Mouse (Mus musculus) splenic B cell, adult 2 months (primary cell): Measurements from ENCODE around the gene Clpb.

Experiments used
- DNase-seq: peaks from one replicate; pipeline ENCODE4 v3.0.0-alpha.2; 2011; ENCODE audit warnings: low read depth, low spot score
- H3K27me3 ChIP-seq: 2 replicates; pipeline ENCODE4 v1.6.1; 2012; ENCODE audit warnings: mild to moderate bottlenecking, low read length, moderate library complexity, mixed read lengths; ENCODE audit not compliant: control insufficient read depth, poor library complexity, insufficient read depth, severe bottlenecking
- H3K36me3 ChIP-seq: 2 replicates; pipeline ENCODE4 v1.6.1; 2012; ENCODE audit warnings: mild to moderate bottlenecking, low read length, moderate library complexity, mixed read lengths; ENCODE audit not compliant: control insufficient read depth, poor library complexity, insufficient read depth, severe bottlenecking

Gene Clpb

DNA sequence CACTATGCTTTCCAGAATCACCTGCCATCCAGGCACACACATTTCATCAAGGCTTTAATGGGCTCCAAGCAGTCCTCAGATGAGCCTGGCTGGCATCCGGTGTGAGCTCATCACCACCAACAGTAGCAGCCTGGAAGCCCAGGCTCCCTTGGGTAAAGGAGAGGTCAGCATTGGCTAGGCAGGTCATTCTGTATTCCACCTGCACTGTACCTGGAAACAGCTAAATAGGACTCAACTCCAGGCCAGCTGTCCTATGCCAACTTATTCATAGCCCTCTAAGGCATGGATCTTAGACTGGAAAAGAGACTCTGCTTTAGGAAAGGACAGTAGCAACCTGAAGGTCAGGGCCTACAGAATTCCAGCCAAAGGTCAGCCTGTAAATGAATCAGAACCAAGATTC lies 68.7 kb downstream of the Clpb start:
- no peaks in the 10 kb centered on the region for H3K36me3 ChIP-seq
- H3K27me3 ChIP-seq = no peaks in the 10 kb centered on the region
- DNase-seq = no peak

DNA sequence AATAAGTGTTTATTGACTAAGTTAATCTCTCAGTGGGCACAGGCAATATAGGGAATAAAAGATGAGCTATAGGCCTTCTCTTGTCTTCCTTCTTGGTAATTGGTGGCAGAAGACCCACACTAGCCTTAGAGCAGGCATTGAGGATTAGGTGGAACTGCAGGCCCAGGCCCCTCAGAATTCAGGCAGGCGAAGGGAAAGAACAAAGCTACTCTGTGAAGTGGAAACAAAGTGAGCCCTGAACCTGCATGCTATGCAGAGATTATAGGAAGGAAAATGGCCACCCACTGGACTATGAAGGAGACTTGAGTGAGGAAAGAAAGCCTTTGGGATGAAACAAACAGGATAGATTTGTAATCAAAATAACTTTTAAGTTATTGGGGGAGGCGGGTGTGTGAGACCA lies 69.6 kb downstream of the Clpb start:
- Histone ChIP-seq H3K36me3 (no peaks in the 10 kb centered on the region), H3K27me3 (no peaks in the 10 kb centered on the region)
- no peak for DNase-seq

DNA sequence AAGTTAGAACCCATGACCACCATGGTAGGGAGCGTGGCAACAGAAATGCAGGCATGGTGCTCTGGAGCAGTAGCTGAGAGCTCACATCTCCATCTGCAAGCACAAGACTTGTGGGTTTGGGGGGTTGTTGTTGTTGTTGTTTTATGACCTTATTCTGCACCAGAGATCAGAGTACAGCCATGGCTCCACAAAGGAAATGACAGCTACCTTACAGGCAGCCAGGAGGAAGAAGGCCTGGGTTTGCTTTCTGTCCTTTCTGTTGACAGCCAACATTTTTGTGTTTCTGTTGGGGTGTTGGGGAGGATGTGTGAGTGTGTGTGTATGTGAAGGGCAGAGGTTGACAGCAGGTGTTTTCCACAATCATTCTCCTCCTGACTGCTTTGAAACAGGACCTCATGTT lies 71.9 kb downstream of the Clpb start:
- no peak for DNase-seq
- H3K27me3 ChIP-seq = no peaks in the 10 kb centered on the region

DNA sequence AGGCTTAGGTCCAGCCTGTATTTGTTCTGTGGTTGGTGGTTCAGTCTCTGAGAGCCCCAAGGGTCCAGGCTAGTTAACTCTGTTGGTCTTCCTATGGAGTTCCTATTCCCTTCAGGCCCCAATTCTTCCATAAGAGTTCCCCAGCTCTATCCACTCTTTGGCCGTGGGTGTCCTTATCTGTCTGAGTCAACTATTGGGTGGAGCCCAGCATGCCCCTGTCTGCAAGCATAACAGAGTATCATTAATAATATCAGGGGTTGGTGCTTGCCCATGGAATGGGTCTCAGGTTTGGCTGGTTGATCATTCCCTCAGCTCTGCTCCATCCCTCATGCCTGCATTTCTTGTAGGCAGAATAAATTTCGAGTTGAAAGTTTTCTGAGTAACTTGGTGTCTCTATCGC lies 74.3 kb downstream of the Clpb start:
- Histone ChIP-seq H3K27me3 (no peaks in the 10 kb centered on the region), H3K36me3 (no peaks in the 10 kb centered on the region)
- DNase-seq = no peak

More for the DNA sequence above, 71.9 kb downstream of the Clpb start:
- no peaks in the 10 kb centered on the region for H3K36me3 ChIP-seq

DNA sequence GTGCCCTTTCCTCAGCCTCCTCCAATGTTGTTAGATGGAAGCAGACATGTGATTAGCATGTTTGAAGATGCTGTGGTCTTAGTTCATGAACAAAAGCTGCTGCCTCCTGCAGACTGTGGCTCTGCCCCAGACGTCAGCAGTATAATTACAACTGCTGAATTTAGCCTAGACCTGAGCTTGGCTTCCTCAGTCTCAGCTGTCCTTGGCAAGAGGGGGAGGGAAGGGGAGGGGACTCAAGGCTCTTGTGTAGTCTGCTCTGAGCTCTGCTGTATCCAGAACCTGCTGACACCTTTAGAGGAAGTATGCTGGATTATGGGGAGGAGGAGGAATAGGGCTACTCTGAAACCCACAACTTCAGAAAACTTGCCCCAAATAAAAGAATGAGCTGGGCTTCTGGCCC lies 76.2 kb downstream of the Clpb start:
- DNase-seq = no peak
- Histone ChIP-seq H3K27me3 (no peaks in the 10 kb centered on the region), H3K36me3 (no peaks in the 10 kb centered on the region)

DNA sequence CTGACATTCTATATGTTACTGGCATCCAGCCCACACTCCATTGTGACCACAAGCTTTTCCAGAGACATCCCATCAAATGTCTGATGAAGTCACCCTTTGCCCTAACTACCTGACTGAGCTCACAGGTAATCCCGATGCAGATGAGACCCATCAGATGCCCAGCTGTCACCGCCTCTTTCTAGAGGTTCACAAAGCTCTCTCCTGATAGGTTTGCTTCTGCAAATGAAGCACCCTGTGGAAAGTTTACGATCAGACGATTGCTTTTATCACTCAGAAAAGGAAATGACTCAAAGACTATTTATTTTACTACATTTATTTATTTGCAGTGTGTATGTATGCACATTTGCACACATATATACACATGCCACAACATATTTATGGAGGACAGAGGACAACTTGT lies 80.1 kb downstream of the Clpb start:
- DNase-seq = no peak
- Histone ChIP-seq H3K27me3 (no peaks in the 10 kb centered on the region), H3K36me3 (no peaks in the 10 kb centered on the region)

DNA sequence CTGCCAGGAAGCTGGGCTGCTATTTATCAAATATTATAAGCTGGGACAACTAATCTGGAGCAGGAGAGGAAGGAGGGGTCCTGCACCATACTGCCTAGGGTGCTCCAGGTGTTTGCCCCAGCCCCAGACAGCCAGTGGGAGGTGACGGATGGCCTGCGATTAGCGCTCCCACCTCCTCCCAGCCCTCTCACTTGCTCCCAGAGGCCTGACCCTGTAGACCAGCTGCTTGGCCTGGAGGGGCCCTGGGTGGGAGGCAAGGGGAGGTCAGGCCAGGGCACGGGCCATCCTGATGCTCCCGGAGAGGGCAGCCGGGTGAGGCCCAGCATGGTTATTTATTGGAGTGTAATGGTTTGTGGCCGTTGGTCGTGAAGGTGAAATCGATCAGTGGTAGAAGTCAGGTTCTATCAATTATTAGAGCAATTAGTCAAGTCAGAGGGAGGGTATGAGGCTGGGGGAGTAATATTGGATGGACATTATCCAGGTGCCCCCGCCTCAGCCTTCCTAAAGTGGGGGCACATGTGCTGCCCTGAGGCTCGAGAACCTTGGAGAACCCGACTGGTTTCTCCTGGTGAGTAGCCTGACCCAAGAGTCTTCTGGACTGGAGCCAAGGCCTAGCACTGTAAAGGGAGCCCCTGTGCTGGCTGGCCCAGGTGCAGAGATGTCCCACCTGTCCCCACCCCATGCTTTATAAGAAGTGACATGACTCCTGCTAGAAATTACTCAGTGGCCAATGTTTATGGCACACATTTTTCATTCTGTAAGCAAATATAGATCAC lies 83.3 kb downstream of the Clpb start:
- no peak for DNase-seq
- Histone ChIP-seq H3K27me3 (no peaks in the 10 kb centered on the region), H3K36me3 (no peaks in the 10 kb centered on the region)

DNA sequence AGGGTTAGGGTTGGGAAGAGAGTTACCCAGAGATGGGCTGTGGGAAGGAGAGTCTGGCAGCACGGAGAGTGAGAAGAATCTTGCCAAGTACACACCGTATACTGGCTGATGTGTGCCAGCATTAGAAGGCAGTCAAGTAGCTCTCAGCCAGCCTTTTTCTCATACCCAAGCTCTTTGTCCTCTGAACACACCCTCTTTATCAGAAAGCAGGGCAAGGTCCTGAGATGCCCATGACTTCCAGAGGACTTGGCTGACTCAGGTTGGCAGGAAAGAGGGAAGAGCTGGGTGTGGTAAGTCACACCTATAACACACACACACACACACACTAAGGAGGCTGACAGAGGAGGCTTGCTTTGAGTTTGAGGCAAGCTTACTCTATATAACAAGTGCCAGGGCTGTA lies 86.8 kb downstream of the Clpb start:
- no peak for DNase-seq
- no peaks in the 10 kb centered on the region for H3K36me3 ChIP-seq
- H3K27me3 ChIP-seq = no peaks in the 10 kb centered on the region

DNA sequence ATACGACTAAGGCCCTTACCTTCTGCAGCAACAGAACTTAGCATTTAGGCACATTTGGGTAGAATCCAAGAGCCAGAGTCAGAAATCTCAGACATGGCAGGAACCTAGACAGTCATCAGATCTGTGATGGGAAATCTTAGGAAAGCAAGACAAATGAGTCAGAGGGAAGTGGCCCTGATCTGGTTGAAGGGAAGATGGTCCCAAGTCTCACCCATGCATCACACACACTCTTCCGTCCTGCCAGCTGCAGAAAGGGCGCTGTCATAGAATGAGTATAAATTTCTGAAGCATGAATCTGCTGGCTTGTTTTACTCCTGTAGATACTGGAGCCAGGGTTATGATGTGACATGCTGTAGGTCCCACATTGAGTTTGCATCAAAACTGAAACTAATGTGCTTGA lies 88.9 kb downstream of the Clpb start:
- Histone ChIP-seq H3K27me3 (no peaks in the 10 kb centered on the region), H3K36me3 (no peaks in the 10 kb centered on the region)
- DNase-seq = no peak

DNA sequence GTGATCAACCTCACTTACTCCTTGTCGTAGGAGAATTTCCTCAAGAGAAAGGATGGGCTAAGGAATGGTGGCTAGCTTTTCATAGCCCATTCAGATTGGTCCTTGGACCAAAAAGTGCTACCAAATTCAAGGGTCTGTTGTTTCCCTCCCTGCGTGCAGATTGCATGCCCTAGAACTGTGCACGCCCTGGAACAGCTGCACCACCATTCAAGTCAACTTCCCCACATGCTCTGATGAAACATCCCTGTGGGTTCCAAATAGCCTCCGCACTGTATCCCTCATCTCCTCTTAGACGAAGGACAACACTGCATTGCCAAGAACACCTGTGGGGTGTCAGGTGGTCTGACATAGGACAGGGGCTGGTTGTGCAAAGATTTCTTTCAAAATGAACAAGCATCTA lies 90.1 kb downstream of the Clpb start:
- Histone ChIP-seq H3K36me3 (no peaks in the 10 kb centered on the region), H3K27me3 (no peaks in the 10 kb centered on the region)
- no peak for DNase-seq

DNA sequence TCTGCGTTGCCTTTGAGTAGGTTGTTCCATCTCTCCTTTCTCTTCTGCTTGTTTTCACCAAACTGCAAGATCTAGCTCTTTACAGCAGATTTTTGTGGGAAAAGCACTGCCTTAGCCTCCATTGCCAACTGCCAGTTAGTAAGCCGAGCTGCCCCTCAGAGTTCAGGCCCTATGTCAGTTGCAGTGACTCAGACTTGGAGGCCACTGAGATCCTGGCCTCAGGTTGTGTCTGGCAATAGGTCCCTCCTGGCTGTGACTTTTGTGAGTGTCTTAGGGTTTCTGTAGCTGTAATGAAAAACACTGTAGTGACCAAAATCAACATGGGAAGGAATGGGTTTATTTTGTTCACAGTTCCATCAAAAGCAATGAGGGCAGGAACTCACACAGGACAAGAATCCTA lies 91.0 kb downstream of the Clpb start:
- DNase-seq = no peak
- H3K27me3 ChIP-seq = no peaks in the 10 kb centered on the region
- H3K36me3 ChIP-seq = no peaks in the 10 kb centered on the region

DNA sequence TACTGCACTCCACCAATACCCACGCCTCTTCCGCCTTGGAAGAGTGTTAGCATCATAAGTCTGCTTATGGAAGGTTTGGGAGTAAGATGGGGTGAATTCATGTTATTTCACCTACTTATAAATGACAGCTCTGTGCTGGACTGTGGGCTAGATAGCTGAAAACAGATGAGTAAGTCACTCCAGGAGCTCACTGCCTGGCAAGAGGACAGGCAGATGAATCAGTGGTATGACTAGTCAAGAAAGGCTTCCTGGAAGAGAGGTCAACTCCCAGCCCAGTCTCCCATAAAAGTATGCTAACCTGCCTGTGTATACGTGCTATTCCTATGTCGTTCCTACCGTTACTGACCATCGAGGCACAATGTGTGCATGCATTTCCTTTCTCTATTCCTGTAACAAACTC lies 91.9 kb downstream of the Clpb start:
- no peak for DNase-seq
- no peaks in the 10 kb centered on the region for H3K36me3 ChIP-seq
- no peaks in the 10 kb centered on the region for H3K27me3 ChIP-seq

DNA sequence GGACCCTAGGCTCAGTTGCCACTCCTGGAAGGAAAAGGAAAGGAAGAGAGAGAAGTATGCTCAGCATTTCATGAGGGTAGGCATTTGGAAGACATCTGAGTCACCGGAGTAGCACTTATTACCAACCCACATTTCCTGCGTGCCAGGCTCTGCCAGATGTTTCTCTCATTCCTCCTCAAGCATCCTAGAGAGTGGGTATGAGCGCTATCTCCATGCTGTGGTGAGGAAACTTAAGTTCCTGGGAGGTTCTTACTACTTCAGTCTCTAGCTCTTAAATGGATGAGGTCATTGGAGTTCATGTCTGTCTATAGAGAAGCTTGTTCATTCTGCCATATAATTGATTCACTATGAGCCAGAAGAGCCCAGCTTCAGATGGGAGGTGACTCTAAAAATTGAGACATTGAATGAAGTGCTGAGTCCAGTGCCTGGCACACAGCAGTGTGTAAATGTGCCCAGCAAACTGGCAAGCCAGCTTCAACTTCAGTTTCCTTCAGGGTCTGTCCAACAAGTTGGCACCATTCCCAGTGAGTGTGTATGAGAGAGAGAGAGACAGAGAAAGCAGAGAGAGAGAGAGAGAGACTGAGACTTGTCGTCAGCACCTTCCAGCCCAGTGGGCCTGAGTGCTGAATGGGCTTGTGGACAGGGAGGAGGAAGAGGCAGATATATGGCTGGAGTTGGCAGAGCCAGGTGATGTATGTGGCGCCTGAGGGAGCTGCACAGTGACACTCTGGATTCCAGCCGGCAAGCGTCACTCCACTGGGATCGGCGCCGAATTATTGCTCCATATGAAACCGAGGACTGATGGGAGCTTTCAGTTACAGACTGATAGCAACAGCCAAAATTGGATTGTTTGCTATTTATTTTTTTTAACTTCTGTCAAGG lies 98.7 kb downstream of the Clpb start:
- Histone ChIP-seq H3K27me3 (no peaks in the 10 kb centered on the region), H3K36me3 (no peaks in the 10 kb centered on the region)
- no peak for DNase-seq

DNA sequence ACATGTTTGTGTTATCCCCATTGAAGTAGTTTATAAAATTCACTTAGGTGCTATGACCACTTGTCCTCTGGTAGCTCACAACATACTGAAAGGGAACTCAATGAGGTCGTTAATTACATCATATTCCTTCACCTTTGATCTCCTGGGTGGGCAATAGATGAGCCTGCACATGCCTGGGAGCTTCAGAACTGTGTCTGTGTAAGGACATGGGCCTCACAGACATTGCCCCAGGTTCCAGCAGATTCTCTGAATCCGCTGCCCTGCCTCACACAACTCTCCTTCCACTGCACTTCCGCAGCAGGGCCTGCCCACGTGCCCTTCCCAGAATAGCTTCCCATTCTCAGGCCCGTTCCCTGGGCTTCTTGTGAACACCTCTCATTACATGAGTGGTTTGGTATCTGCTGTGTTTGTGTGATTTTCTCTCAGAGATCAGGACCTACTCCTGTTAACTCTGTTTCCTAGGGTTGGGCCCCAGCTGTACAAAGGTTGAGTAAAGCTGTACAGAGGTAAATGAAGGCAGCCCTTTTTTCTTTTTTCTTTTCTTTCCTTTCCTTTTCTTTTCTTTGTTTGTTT lies 104.0 kb downstream of the Clpb start:
- DNase-seq = no peak
- Histone ChIP-seq H3K27me3 (no peaks in the 10 kb centered on the region), H3K36me3 (no peaks in the 10 kb centered on the region)

DNA sequence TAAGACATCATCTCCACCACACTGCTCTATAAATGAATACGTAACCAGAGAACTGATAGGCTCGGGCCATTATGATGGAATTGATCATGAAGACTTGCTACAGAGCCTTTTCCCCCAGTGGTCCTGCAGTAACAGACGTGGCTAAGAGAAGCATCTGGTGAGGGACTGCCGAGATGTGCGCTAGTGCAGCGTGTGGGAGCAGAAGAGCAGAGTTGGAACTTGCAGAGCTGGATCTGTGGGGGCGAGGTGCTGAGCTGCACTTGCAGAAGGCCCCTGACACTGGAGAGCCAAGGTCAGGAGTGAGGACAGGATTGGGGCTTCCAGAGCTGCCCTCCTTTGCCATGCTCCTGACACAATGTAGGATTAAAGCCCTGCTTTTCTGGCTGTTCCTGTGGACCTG lies 106.6 kb downstream of the Clpb start:
- DNase-seq = no peak
- Histone ChIP-seq H3K36me3 (no peaks in the 10 kb centered on the region), H3K27me3 (no peaks in the 10 kb centered on the region)
